Mouse (Mus musculus) spleen, postnatal 4 days (tissue): ENCODE measurements around the gene Nabp2.

Experiments
- DNase-seq, 2 experiments: peaks; one replicate each; pipeline ENCODE4 v3.0.0; 2022; ENCODE audit warnings: low spot score in 2 of 2

Gene Nabp2

DNA sequence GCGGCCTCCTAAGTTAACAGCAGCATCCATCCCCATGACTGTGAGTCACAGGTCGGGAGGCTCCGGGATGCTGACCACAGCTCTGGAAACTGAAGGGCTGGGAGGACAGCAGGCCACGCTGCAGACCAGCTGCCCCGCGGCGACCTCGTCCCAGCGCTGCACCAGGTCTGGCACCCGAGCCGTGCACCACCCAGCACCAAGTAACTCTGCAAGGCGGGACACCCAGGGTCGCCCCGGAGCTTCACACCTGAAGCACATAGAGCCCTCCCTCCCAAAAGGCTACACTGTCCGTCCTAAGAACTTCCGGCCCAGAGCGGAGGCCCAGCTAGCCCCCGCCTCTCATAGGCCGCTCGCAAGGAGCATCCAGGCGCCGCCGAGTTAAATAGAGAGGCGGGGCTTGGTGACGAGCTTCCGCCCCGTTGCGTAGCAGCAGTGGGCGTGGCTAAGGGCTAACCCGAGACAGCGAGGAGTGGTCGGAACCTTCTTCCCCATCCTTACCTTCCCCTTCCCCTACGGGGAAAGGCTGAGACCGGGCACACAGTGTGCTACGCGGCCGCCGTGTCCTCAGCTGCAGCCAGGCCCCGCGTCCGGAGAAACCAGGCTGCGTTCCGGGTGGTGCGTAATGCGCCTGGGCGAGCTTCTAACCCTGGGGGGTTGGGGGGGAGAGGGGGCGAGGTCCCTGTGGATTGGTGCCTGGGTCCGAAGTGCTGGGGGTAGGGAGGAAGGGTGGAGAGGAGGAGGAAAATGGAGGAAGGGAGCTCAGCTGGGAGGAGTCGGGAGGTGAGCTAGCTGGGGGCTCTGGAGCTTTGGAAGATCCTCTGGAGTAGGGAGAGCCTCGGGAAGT lies at the start of gene Nabp2, which contains the start of gene Rnf41:
Nabp2 (minus strand) TSS at position 282 of the 844 bp plus-strand sequence.
Rnf41 (plus strand) TSS at position 447 of the 844 bp plus-strand sequence.
- peak; percentile 95 to 98 for DNase-seq

DNA sequence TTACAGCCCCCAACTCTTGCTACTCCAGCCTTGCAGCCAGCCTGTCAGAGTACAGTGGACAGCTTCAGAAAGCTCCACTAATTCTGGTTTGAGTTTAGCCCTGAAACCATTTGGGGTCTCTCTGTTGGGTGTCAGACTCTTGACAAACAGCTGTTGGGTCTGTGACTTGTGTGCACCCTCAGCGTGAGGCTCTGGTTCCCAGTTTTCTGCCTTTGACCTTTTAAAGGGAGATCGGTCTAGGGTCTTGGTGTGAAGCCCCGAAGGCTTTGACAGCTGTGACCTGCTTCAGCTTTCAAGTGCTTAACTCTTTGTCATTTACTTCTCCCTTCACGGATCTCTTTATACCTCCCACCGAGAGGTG lies 49.0 kb upstream of the Nabp2 start:
- no peak for DNase-seq

DNA sequence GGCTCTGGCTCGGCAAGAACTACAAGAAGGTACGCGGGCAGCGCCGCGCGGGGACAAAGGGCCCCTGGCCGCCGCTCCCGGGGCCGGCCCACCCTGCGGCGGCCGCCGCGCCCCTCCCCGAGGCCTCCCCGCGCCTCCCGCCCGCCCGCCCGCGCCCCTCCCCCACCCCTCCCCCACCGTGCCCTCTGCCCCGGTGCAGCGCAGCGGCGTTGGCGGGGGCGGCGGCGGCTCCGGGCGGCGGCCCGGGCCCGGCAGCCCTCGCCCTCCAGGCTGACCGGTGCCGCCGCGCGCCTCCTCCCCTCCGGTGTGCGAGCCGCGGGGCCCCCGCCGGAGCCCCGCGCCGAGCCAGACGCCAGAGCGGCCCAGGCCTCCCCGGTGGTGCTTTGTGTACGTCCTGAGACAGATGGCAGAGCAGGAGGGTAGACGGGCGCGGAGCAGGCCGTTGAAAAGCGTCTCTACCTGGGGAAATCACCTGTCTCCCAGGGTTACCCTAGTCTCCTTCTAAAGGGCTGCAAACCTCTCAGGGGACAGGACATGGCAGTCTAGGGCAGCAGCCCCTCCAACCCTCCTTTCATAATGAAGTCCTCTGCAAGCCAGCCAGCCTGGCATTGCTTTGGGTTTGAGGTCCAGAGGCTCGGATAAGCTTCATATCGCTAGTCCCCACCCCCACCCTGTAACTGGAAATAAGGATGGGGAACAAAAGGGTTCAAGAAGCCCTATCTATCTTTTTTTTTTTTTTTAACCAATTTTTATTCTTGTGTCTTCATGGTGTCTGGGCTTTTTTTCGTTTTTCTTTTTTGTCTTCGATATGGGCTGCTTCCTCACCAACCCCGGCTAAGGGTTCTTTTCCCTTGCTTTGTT lies 48.3 kb upstream of the Nabp2 start:
- DNase-seq = peak; percentile 49 to 81

GRCm38 (mm10) chr10:128458719-128459408 lies 47.6 kb upstream of the Nabp2 start, which contains the start of gene Smarcc2:
Gene Smarcc2 (plus strand): TSS chr10:128459248.
- DNase-seq = peak; percentile 88 to 96

- peak; percentile 93 to 98 for DNase-seq
Measured at GRCm38 (mm10) chr10:128458348-128458718, 47.0 kb upstream of the Nabp2 start.

DNA sequence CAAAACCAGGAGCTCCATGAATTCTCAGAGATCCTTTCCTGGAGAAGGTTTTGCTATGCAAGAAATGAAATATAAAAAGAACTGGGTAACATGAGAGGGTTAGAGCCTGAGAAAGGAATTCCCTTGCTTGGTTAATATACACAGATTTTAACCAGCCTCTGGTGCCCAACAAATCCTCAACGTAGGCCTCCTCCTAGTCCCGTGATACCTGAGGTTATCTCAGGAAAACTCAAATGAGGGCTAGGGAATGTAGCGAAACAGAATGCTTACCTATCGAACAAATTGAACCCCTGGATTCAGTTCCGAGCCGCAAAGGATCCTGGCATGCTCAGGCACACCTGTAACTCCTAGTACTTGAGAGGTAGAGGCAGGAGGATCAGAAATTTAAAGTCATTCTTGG lies 46.4 kb upstream of the Nabp2 start:
- no peak for DNase-seq

DNA sequence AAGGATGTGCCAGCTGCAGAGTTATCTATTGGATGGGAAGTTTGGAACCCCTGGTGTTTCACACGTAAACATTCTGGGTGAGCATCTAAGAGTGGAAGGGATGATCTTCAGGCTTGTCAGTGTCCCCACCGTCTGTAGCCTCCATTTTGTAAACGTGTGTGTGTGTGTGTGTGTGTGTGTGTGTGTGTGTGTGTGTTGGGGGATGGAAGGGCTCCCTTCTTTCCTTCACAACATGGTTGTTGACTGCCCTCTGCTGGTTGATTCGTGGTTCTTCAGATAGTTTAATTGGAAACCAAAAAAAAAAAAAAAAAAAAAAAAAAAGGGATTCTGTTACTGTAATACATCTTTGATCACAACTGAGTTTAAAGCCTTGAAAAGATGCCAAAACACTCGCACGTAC lies 44.0 kb upstream of the Nabp2 start:
- peak; percentile 71 to 79 for DNase-seq

- DNase-seq = no peak
Measured at GRCm38 (mm10) chr10:128454471-128454870, 43.2 kb upstream of the Nabp2 start.

DNA sequence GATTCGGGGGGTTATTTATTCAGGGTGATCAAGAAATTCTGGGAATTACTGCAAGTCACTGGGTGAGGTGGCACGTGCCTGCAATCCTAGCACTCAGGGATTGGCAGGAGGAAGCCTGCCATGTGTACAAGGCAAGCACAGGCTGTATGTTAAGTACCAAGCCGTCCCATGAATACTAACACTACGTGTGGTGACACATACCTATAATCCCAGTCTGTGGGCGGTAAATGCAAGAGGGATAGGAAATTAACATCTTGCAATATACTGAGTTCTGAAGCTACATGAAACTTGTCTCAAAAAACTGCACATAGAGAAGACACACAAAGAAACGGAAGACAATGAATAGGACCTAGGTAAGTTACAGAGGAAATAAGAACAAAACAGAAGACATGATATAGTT lies 39.7 kb upstream of the Nabp2 start:
- no peak for DNase-seq

DNA sequence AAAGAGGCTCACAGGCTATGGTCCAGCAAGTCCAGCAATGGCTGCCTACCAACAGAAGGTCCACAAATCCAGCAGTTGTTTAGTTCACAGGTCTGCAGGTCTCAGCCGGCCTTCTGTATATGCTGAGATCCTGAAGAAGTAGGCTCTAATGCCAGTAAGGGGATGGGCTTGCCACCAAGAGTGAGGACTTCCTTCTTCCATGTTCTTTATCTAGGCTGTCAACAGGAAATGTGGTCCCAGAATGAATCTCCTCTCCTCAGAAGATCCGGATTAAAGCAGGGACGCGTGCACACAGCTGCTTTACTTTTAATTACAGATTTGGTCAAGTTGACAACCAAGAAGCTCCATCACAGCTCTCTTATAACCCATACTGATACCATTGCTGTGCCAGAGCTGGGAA lies 34.1 kb upstream of the Nabp2 start:
- DNase-seq = no peak

GRCm38 (mm10) chr10:128444354-128444753 lies 33.1 kb upstream of the Nabp2 start:
- DNase-seq = no peak

DNA sequence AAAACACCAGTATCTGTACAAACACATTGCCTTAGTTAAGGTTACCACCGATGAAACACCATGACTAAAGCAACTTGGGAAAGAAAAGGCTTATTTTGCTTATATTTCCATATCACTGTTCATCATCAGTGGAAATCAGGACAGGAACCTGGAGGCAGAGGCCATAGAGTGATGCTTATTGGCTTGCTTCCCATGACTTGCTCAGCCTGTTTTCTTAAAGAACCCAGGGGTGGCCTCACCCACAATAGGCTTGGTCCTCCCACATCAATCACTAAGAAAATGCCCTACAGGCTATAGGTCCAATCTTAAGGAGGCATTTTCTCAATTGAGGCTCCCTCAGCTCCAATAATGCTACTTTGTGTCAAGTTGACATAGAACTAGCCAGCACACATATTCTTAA lies 31.4 kb upstream of the Nabp2 start:
- DNase-seq = no peak

GRCm38 (mm10) chr10:128441324-128442119 lies 30.2 kb upstream of the Nabp2 start:
- no peak for DNase-seq

DNA sequence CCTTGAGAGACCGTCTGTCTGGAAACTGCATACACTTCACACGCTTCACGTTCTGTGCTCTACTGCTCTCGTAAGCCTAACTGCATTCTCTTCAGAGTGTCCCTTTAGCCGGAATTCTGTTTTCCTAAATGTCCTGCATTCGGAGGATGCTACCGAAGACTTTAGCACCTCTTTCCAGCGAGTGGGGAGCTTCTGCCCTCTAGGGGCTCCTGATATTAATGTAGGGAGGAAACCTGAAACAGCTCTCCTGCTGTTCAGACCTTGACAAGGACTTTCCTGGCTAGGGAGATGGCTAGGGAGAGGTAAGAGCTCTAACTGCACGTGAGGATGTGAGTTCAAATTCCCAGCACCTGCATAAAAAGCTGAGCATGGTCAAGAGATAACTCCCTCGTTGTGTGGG lies 29.1 kb upstream of the Nabp2 start:
- no peak for DNase-seq

DNA sequence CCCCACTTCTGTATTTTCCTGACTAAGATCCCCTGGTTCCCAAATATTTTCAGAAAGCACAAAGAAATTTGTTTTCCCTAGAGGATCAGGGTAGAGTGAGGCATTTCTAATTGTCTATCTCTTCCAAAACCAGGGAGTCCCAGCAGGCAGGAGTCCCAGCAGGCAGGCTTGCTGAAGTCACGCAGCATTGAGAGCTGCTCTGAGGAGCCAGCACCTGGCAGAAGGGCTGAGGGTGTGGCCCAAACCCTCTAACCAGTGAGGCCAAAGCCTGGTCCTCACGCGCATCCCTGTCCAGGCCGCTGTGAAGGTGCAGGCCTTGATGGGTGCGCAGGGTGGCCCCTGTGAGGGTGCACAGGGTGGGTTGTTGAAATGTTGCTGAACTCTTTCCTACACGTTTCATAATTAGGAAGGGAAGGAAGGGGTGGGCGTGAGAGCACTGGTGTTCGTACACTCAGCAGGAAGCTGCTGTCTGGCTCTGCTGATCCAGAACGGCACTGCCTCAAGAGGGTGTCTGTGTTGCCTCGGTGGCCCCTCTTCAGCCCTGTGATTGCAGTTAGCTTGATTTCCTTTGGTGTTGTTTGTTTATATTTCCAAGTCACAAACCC lies 27.5 kb upstream of the Nabp2 start:
- DNase-seq = peak; percentile 43 to 71

GRCm38 (mm10) chr10:128436376-128436775 lies 25.1 kb upstream of the Nabp2 start:
- DNase-seq = no peak

GRCm38 (mm10) chr10:128435873-128436272 lies 24.6 kb upstream of the Nabp2 start:
- DNase-seq = no peak

DNA sequence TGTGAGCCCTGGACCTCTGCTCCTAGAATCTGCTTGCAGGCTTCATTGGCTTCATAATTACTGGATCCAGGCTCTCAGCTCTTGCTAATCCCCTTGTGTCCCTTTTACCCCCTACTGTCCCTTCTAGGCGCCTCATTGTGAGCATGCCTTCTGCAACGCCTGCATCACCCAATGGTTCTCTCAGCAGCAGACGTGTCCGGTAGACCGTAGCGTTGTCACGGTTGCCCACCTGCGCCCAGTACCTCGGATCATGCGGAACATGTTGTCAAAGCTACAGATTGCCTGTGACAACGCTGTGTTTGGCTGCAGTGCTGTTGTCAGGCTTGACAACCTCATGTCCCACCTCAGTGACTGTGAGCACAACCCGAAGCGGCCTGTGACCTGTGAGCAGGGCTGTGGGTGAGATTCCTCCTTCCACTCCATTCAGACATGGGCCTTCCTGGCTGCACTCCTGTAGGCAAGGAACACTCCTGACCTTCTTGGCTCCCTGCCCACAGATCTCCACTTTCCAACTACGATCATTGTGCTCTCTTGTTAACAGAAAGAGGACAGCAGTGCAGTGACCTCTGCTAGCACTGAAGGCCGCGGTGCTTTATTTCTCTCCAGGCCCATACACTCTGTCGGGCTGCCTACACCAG lies 24.0 kb upstream of the Nabp2 start:
- peak in 1 of 2 experiments; percentile 40 for DNase-seq

DNA sequence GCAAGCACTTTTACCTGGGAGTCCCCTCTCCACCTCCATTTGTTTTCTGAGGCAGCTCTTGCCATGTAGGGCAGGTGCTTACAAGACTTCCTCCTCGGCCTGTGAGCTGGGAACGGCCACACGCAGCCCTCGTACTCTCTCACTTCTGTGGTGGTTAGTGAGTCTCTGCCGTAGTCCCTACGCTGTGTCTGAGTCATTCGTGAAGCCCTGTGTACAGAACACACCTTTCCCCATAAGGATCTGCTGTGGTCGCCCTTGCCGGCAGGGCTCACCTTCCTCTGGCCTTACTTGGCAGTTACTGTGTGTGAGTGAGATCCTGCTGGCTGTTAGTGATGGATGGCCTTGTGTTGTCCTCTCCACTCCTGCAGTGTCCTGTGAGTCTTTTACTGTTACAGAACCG lies 23.4 kb upstream of the Nabp2 start:
- DNase-seq = peak in 1 of 2 experiments; percentile 22

GRCm38 (mm10) chr10:128433417-128433816 lies 22.1 kb upstream of the Nabp2 start:
- DNase-seq = no peak
